Mouse (Mus musculus): ENCODE measurements around the gene Gata5. TPM values are rescaled to one million over a fixed set of nuclear protein-coding genes. Genes with fewer than 3 reads are reported as not detected.

The Gata5 gene
- polyA plus RNA-seq (2012; rRNA removed) (0.27 and 0.35 TPM in 2 replicates), polyA plus RNA-seq (2014; fragmentation: Nextera tagmentation; extraction: Ambion mirVana) (0.20 and 0.22 TPM in 2 replicates)

DNA sequence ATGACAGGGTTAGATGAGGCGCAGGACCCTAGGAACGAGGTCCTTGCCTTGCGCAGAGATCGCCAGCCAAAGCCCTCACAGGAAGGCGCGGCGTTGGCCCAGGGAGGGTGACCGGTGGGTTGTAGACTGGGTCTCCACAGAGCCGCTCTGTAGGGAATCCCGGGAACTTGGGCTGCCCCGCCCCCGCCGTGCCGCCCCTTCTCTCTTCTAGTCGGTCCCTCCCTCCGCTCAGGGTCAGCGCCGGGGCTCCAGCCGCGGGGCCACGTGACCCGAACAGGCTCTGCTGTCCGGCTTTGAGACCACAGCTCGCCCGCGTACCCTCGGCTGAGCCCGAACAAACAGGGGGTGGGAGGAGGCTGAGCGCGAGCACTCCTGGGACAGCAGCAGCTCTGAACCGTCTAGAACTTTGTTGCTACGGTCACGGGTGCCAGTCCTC, at the start of gene Gata5:
Gene Gata5 (minus strand): TSS at position 149 of the 436 bp plus-strand sequence.
- Histone ChIP-seq H3K4me2 (ENCODE audit: low read depth) (peak within 1 kb of the TSS; percentile 23), H3K4me1 (replicated peaks; ENCODE audit: control insufficient read depth in 2 of 2, insufficient read depth in 2 of 2, low read length in 1 of 2) (no peaks in the 10 kb centered on the region), H3K27me3 (ENCODE audit: control insufficient read depth, insufficient read depth, low read length) (peaks cover 36% of the 10 kb centered on the region), H3K4me3 (ENCODE audit: insufficient read depth in 1 of 2, low read depth in 2 of 2, low read length in 2 of 2) (peak within 1 kb of the TSS; percentile 31 to 40), H3K9me3 (ENCODE audit: control insufficient read depth, low read length) (no peaks in the 10 kb centered on the region), H3K9ac (replicated peaks) (no peak within 1 kb of the TSS), H3K36me3 (replicated peaks; ENCODE audit: control insufficient read depth, insufficient read depth, low read depth) (no peaks in the 10 kb centered on the region), H3K27ac (no peak within 1 kb of the TSS)
- no peak for DNase-seq (ENCODE audit: low read depth in 3 of 3, low spot score in 3 of 3)
- peak; percentile 35; the same call in 1 of the 2 replicates for ATAC-seq (ENCODE audit: insufficient read depth)
- no peak for TF ChIP-seq CTCF (IDR thresholded peaks at IDR 0.05; ENCODE audit: low read depth)
- no peak for TF ChIP-seq EP300 (IDR thresholded peaks at IDR 0.05; ENCODE audit: low read depth)
- 1% methylated on average over 33 of the region's 33 CpGs for WGBS (ENCODE audit: insufficient replicate concordance)

DNA sequence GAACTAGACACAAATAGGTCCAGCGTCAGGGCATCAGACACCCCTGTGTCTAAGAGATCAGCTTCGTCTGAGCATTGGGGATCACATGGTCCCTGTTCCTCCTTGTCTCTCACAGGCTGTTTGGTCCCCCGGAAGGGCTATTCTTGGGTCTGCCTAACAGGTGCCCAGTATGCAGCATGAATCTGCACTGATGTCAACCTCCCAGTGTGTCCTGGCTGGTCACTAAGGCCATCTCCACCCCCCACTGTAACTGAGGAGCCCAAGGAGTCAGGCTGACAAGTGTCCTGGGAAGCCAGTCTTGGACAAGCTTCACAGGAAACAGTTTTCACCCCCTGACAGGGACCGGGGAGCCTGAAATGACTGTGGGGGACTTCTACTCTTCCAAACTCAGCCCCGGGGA, 42.2 kb upstream of the Gata5 start:
- WGBS (ENCODE audit: insufficient replicate concordance): 66% methylated on average over 5 of the region's 5 CpGs
- Histone ChIP-seq H3K9ac (replicated peaks) (no peak overlapping the region), H3K27me3 (ENCODE audit: control insufficient read depth, insufficient read depth, low read length) (no peaks in the 10 kb centered on the region), H3K36me3 (replicated peaks; ENCODE audit: control insufficient read depth, insufficient read depth, low read depth) (no peaks in the 10 kb centered on the region), H3K4me3 (ENCODE audit: insufficient read depth in 1 of 2, low read depth in 2 of 2, low read length in 2 of 2) (no peak overlapping the region), H3K4me1 (replicated peaks; ENCODE audit: control insufficient read depth in 2 of 2, insufficient read depth in 2 of 2, low read length in 1 of 2) (no peaks in the 10 kb centered on the region), H3K9me3 (ENCODE audit: control insufficient read depth, low read length) (no peaks in the 10 kb centered on the region), H3K27ac (no peak overlapping the region), H3K4me2 (ENCODE audit: low read depth) (no peak overlapping the region)
- no peak for DNase-seq (ENCODE audit: low read depth in 3 of 3, low spot score in 3 of 3)
- no peak for ATAC-seq (ENCODE audit: insufficient read depth)
- TF ChIP-seq EP300 (IDR thresholded peaks at IDR 0.05; ENCODE audit: low read depth) (no peak), CTCF (IDR thresholded peaks at IDR 0.05; ENCODE audit: low read depth) (no peak)

DNA sequence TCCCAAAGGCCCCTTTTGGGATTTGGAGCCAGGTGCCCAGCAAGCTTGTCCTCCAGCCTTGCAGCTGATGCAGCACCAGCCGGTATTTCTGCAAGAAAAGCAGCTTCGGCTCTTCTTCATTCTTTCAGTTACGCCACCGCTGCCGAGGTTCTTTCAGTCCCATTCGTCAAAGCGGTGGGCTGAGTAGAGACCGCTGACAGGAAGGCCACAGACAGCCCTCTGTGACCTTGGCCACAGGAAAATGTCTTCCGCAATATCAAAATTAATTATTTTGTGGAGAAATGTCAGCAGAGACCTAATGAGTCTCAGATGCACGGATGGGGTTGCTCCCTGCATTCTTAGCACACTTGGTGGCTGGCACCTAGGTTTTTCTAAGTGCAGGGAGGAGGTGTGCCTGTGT, 38.8 kb upstream of the Gata5 start:
- no peak overlapping the region for H3K27ac ChIP-seq
- ATAC-seq (ENCODE audit: insufficient read depth) (no peak), DNase-seq (ENCODE audit: low read depth in 3 of 3, low spot score in 3 of 3) (no peak)
- no peak overlapping the region for H3K4me2 ChIP-seq (ENCODE audit: low read depth)
- TF ChIP-seq CTCF (IDR thresholded peaks at IDR 0.05; ENCODE audit: low read depth) (no peak), EP300 (IDR thresholded peaks at IDR 0.05; ENCODE audit: low read depth) (no peak)
- WGBS (ENCODE audit: insufficient replicate concordance): 60% methylated on average over 10 of the region's 10 CpGs
- no peaks in the 10 kb centered on the region for H3K9me3 ChIP-seq (ENCODE audit: control insufficient read depth, low read length)
- H3K36me3 ChIP-seq (replicated peaks; ENCODE audit: control insufficient read depth, insufficient read depth, low read depth): no peaks in the 10 kb centered on the region
- H3K4me1 ChIP-seq (replicated peaks; ENCODE audit: control insufficient read depth in 2 of 2, insufficient read depth in 2 of 2, low read length in 1 of 2): no peaks in the 10 kb centered on the region
- no peak overlapping the region for H3K4me3 ChIP-seq (ENCODE audit: insufficient read depth in 1 of 2, low read depth in 2 of 2, low read length in 2 of 2)
- no peaks in the 10 kb centered on the region for H3K27me3 ChIP-seq (ENCODE audit: control insufficient read depth, insufficient read depth, low read length)
- H3K9ac ChIP-seq (replicated peaks): no peak overlapping the region

DNA sequence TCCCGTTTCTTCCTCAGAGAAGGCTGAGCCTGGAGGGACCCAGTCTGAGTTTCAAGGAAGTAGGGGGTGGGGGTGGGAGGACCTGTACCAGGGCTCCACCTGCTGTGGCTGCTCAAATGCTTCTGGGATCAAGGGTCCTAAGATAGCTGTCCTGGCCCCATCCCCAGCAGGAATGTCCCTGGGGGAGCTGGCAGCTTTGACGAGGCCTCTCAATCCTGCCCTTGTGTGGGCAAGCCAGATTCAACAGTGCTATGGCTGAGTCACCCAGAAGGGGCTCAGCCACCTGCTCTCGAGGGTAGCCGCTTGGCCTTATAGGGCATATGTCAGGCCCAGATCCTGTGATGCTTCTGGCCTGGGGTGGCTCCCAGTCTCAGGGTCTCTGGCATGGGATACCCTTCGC, 33.9 kb upstream of the Gata5 start:
- H3K36me3 ChIP-seq (replicated peaks; ENCODE audit: control insufficient read depth, insufficient read depth, low read depth): no peaks in the 10 kb centered on the region
- TF ChIP-seq EP300 (IDR thresholded peaks at IDR 0.05; ENCODE audit: low read depth) (no peak), CTCF (IDR thresholded peaks at IDR 0.05; ENCODE audit: low read depth) (no peak)
- no peak overlapping the region for H3K4me3 ChIP-seq (ENCODE audit: insufficient read depth in 1 of 2, low read depth in 2 of 2, low read length in 2 of 2)
- no peaks in the 10 kb centered on the region for H3K9me3 ChIP-seq (ENCODE audit: control insufficient read depth, low read length)
- no peak overlapping the region for H3K4me2 ChIP-seq (ENCODE audit: low read depth)
- WGBS (ENCODE audit: insufficient replicate concordance): 48% methylated on average over 5 of the region's 5 CpGs
- no peaks in the 10 kb centered on the region for H3K27me3 ChIP-seq (ENCODE audit: control insufficient read depth, insufficient read depth, low read length)
- H3K27ac ChIP-seq: no peak overlapping the region
- no peak overlapping the region for H3K9ac ChIP-seq (replicated peaks)
- no peak for ATAC-seq (ENCODE audit: insufficient read depth)
- no peak for DNase-seq (ENCODE audit: low read depth in 3 of 3, low spot score in 3 of 3)
- no peaks in the 10 kb centered on the region for H3K4me1 ChIP-seq (replicated peaks; ENCODE audit: control insufficient read depth in 2 of 2, insufficient read depth in 2 of 2, low read length in 1 of 2)

DNA sequence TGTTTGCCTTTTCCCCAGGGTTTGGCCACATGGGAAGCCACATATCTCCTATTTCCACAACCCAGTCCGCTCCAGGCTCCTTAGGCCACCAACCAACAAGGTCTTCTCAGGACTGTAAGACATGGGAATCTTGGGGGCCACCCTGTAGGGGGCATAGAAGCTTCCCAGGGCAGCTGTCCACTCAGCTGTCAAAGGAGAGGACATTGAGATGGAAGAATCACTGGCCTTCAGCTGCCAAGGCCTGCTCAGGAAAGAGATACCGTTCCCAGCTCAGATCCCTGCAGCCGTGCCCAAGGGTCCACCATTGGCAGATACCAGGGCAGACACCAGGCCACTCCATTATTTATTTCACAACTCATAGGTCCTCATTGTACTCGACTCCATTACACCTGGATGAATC, 32.9 kb upstream of the Gata5 start:
- H3K4me1 ChIP-seq (replicated peaks; ENCODE audit: control insufficient read depth in 2 of 2, insufficient read depth in 2 of 2, low read length in 1 of 2): no peaks in the 10 kb centered on the region
- no peak overlapping the region for H3K4me2 ChIP-seq (ENCODE audit: low read depth)
- TF ChIP-seq CTCF (IDR thresholded peaks at IDR 0.05; ENCODE audit: low read depth) (no peak), EP300 (IDR thresholded peaks at IDR 0.05; ENCODE audit: low read depth) (no peak)
- H3K36me3 ChIP-seq (replicated peaks; ENCODE audit: control insufficient read depth, insufficient read depth, low read depth): no peaks in the 10 kb centered on the region
- H3K9ac ChIP-seq (replicated peaks): no peak overlapping the region
- H3K9me3 ChIP-seq (ENCODE audit: control insufficient read depth, low read length): no peaks in the 10 kb centered on the region
- no peaks in the 10 kb centered on the region for H3K27me3 ChIP-seq (ENCODE audit: control insufficient read depth, insufficient read depth, low read length)
- ATAC-seq (ENCODE audit: insufficient read depth) (no peak), DNase-seq (ENCODE audit: low read depth in 3 of 3, low spot score in 3 of 3) (no peak)
- 48% methylated on average over 4 of the region's 4 CpGs for WGBS (ENCODE audit: insufficient replicate concordance)
- no peak overlapping the region for H3K4me3 ChIP-seq (ENCODE audit: insufficient read depth in 1 of 2, low read depth in 2 of 2, low read length in 2 of 2)
- H3K27ac ChIP-seq: no peak overlapping the region
